Mouse (Mus musculus) kidney, adult 2 months (tissue): ENCODE data around the gene Tmem238l.

Experiments
- CTCF ChIP-seq: fragments of 200-500 bp; conservative IDR thresholded peaks from 2 replicates; pipeline ENCODE4 v1.5.1; 2011; ENCODE audit warnings: low read depth, mild to moderate bottlenecking, control low read depth, low read length, moderate library complexity, mixed read lengths; ENCODE audit not compliant: insufficient read depth, insufficient read length
- POLR2A ChIP-seq: fragments of 200-500 bp; IDR thresholded peaks from one replicate; pipeline ENCODE4 v1.6.1; 2011; ENCODE audit warnings: low read depth, low read length, control low read depth

GRCm38 (mm10) chr11:66966500-66967116 lies 10.2 kb downstream of the Tmem238l start:
- TF ChIP-seq CTCF: no peak
- TF ChIP-seq POLR2A: no peak
